Mouse (Mus musculus): ENCODE data around the gene Matk. TPM values are rescaled to one million over a fixed set of nuclear protein-coding genes. Genes with fewer than 3 reads are reported as not detected.

Matk gene
- polyA plus RNA-seq, 1 experiment, result not detected

GRCm38 (mm10) chr10:81268056-81268455 is 15.3 kb downstream of the Matk start:
- TF ChIP-seq GATA1 (IDR thresholded peaks at IDR 0.05; ENCODE audit: low read length), result no peak

DNA sequence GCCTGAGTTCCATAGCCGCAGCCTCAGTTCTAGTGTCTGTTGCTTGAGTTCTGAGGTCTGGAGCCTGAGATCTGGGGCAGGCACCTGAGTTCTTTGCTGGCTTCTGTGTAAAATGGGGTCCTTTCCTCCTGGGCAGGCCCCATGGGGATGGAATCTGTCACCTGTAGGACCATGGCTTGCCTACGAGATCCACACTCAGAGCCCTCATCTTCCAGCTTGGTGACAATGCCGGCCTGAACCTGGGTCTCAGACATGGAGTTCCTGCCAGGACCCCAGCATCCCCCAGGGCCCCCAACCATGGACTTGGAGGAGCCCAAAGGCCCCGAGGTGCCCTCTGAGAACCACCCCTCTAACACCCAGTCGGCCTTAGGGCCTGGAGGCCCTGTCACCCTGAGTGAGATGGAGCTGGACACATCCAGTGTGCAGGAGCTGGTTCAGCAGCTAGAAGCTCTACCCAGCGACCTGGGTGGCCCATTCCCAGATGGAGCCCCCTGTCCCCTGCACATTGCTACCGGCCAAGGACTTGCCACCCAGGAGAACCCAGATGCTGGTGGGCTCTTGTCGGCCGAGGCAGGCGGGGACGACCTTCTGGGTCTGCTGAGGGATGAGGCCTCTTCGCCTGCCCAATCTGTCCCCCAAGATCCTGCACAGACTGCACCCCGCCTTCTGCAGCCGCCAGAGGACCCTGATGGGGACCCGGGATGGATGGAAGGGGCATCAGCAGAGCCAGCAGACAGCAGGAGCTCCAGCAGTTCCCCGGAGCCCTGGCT is 16.1 kb downstream of the Matk start:
- no peak for TF ChIP-seq GATA1 (IDR thresholded peaks at IDR 0.05; ENCODE audit: low read length)

- TF ChIP-seq GATA1 (IDR thresholded peaks at IDR 0.05; ENCODE audit: low read length), result no peak
Observed at GRCm38 (mm10) chr10:81272356-81272755, 19.6 kb downstream of the Matk start.

DNA sequence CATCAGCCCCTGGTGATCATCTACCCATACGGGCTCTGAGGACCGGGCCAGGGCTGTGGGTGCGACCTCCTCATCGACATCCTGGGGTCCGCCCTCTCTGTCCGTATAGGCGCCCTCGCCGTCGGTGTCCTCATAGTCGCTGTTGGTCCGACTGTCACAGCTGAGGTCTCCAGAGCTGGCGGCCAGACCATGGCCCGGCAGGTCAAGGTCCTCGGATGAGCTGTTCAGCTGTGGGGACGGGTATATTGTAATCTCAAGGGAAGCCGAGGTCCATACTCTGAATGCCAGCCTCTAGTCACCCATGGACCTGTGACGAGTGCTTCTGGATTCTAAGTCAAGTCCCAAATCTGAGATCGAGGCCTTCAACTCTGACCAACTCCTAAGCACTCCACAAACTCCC is 21.1 kb downstream of the Matk start:
- no peak for TF ChIP-seq GATA1 (IDR thresholded peaks at IDR 0.05; ENCODE audit: low read length)

GRCm38 (mm10) chr10:81277676-81278075 is 24.9 kb downstream of the Matk start:
- TF ChIP-seq GATA1 (IDR thresholded peaks at IDR 0.05; ENCODE audit: low read length), result no peak

DNA sequence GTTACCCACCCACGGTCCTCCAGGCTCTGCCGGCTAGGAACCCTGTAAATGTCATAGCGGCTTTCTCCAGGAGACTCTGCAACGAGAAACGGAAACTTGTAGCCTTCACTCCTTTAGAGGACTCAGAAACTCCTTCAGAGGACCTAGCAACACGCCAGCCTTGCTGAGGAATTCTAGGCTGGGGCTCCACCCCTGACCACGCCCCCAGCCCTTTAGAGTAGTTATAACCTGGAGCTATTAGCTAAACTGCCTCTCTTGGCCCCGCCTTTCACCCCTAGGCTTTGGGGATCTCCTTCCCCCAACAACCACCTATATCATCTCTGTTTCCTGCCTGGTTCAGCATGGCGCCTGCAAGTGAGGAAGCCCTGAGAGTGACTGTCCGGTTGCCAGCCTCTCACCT is 26.8 kb downstream of the Matk start:
- TF ChIP-seq GATA1 (IDR thresholded peaks at IDR 0.05; ENCODE audit: low read length), result no peak

- TF ChIP-seq GATA1 (IDR thresholded peaks at IDR 0.05; ENCODE audit: low read length), result no peak
Observed at GRCm38 (mm10) chr10:81284189-81284588, 31.5 kb downstream of the Matk start.

- no peak for TF ChIP-seq GATA1 (IDR thresholded peaks at IDR 0.05; ENCODE audit: low read length)
Observed at GRCm38 (mm10) chr10:81284719-81285118, 32.0 kb downstream of the Matk start.

GRCm38 (mm10) chr10:81285694-81286450 is 33.1 kb downstream of the Matk start:
- TF ChIP-seq GATA1 (IDR thresholded peaks at IDR 0.05; ENCODE audit: low read length), result no peak

- TF ChIP-seq GATA1 (IDR thresholded peaks at IDR 0.05; ENCODE audit: low read length), result no peak
Observed at GRCm38 (mm10) chr10:81286586-81286985, 33.9 kb downstream of the Matk start.

DNA sequence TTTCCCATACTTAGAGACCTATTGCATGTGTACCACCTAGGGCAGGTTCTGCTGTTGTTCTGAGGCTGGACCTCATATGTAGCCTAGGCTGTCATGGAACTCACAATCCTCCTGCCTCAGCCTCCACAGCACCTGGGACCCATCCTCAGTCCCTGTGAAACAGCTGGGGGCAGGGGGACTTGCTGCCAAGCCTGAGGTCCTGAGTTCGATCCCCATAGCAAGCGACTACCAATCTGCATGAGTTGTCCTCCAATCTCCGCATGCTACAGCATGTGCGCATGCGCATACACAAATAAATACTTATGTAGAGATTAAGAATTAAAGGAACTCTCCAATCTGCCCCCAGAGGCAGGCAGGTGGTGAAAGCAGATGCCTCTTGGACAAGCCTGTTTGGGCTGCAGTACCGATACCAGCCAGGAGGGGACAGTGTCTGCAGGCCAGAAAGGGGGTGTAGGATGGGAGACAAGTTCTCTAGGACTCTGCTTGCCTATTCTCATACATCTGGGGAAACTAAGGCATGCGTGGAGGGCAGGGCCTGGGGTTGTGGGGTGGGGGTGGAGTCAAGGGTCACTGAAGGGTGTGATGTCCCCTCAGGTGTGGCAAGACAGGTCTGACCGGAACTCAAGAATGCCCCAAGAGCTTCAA is 34.9 kb downstream of the Matk start:
- no peak for TF ChIP-seq GATA1 (IDR thresholded peaks at IDR 0.05; ENCODE audit: low read length)

DNA sequence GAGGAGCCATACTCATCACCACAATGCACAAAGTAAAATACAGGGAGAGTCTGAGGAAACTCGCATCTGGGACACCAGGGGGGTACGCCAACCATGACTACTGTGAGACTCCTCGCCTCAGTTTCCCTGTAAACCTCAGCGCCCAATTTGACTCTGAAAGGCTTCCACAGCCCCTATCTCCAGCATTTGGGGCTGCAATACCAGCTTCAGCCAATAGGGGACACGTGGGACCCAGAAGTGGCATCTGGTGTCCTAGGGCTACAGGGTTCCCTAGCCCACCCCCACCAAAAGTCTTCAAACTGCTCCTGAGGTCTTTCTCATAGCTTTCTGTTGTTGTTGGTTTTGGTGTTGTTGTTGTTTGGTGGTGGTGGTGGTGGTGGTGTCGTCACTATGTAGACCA is 35.9 kb downstream of the Matk start:
- no peak for TF ChIP-seq GATA1 (IDR thresholded peaks at IDR 0.05; ENCODE audit: low read length)

DNA sequence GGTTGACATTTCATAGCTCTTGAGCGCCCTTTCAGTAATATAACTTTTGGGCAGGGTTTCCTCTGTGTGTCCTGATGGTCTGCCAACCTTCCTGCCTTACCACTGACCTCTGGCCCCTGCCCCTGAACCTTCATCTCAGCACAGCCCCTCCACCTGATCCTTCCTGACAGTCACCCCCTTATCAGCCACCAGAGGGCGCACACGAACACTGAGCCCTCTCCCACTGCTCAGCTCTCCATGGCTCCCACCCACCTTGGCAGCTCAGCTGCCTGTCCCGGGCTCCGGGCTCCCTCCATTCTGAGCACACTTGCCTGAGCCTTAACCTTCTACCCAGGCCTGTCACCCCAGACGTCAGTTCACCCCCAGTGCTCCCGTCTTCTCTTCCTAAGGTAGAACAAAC is 36.5 kb downstream of the Matk start:
- TF ChIP-seq GATA1 (IDR thresholded peaks at IDR 0.05; ENCODE audit: low read length), result no peak

- no peak for TF ChIP-seq GATA1 (IDR thresholded peaks at IDR 0.05; ENCODE audit: low read length)
Observed at GRCm38 (mm10) chr10:81289811-81290210, 37.1 kb downstream of the Matk start.

DNA sequence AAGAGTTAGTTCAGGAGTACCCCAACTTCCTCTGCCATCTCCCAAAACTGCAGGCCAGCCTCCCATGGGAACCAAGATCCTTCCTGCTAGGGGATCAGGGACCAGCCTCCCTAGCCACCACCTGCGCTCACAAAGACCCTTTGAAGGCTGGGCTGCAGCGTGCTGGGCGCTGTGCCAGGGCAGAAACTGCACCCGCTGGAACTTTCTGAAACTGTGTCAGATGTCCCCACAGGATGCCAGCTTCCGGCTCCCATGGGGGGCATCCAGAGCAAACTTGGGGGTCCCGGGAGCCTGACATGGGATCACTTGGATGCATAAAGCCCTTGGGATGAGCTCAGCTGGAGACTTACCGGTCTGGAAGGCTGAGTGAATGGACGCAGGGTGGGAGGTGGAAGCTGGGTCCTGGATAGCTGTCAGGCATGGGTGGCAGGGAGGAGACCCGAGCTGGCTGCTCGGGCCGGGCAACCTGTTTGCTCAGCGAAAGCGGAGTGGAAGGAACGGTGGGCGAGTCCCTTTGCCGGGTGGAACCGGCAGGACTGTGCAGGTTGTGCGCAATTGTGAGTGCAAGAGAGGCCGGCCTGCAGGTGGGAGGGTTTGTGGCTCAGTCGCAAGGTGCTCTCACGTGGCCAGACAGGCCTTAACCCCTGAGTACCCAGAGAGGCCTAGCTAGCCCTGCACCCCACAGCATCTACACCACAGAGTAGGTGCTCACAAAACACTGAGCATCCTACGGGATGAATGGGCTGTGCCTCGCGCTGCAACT is 38.1 kb downstream of the Matk start:
- no peak for TF ChIP-seq GATA1 (IDR thresholded peaks at IDR 0.05; ENCODE audit: low read length)
